Mouse (Mus musculus) R1 (cell line): Measurements from ENCODE around the gene Ptbp3.

Experiments
- DNase-seq: peaks from one replicate; pipeline ENCODE4 v3.0.0-alpha.2; 2018; ENCODE audit warnings: low read depth, low spot score

Ptbp3 gene

DNA sequence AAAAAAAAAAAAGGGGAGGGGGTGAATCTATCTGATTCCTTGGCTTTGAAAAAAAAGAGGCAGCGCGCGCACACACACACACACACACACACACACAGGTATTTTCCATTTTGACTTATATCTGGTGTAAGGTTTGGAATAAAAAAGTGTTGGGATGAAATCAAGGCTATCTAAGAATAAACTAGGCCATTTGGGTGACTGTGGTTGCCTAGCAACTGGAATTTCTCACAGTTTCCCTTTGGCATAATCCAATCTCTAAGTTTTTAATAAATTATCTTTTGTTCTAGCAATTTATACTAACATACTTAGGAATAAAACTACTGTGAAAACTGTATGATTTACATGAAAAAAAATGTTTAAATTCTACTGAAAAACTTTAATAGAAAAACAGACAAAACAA lies 42.5 kb downstream of the Ptbp3 start:
- DNase-seq: no peak

DNA sequence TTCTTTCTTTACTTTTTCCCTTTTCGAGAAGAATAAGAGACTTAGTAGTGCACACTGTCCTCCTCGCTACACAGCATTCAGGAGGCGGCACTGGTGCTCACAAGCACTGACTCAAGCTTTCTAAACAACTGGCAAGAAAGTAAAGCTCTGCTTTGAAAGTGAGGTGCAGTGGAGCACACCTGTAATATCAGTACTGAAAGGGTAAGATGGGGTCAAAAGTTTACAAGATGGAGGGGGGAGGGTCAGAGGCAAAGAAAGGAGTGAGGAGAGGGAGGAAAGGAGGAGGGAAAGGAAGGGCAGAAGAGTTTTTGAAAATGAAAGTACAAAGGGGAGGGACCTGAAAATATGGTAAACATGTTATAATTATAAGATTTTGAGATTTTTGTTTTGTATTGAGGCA lies 43.7 kb downstream of the Ptbp3 start:
- no peak for DNase-seq

DNA sequence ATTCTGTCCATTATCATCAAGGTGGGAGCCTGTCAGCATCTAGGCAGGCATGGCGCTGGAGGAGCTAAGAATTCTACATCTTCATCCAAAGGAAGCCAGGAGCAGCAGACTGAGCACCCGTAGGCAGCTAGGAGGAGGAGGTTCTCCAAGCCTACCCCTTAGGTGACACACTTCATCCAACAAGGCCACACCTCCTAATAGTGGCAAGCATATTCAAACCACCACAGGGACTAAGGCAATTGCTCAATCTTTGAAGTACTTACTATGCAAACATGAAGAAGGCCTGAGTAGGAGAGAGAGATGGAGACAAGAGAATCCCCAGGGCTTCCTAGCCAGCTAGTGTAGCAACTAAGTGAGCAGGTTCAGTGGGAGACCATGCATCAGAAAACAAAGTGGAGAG lies 58.1 kb downstream of the Ptbp3 start:
- no peak for DNase-seq

DNA sequence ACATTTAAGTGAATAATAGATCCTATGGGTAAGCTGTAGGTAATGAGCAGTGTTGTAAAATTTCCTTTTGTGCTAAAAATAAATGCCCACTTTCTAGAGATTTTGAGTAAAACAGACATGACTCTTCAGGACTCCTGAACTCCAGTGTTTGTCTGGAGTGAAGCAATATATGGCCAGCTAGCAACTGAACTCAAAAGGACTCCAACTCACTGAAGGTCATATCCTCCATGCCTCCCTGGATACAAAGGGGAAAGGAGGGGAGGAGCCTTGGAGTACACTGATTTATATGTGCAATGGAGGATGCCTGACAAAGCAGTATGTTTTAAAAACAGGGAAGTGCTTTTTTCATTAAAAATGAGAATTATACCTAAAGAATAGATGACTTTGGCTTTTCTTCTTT lies 77.9 kb downstream of the Ptbp3 start:
- DNase-seq: no peak

DNA sequence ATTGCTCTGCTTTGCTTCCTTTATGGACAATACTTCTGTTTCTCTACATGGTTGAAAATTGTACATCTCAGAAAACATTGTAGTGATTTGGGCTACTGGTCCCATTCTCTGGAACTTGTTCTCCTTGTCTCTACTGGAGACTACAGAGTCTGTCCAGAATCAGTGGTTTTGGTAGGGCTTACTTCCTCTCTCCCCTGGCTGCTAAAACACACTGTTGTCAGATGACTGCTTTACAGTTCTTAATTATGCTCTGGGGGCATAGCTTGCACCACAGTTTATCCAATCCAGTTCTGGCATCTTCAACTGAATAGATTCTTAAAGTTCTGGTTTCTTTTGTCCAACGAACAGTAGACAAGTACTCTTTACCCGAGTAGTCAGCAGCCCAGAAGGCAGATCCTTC lies 83.7 kb downstream of the Ptbp3 start:
- DNase-seq: no peak

DNA sequence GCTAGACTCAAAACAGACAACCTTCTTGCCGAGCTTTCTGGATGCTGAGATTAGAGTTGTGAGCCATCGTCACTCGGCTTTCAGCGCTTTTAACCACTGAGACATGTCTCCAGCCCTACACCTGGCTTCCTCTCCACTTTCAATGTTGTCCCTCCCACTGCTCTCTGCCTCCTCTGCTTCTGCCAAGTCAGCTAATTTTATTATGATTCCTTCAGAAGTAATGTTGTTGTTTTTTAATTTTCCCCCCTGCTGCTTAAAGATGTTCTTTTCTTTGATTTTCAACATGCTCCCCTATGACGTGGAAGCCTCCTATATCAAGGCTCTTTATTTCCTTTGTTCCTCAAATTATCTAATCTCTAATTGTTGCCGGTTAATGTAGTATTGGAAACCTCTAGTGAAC lies 84.5 kb downstream of the Ptbp3 start:
- DNase-seq: no peak

DNA sequence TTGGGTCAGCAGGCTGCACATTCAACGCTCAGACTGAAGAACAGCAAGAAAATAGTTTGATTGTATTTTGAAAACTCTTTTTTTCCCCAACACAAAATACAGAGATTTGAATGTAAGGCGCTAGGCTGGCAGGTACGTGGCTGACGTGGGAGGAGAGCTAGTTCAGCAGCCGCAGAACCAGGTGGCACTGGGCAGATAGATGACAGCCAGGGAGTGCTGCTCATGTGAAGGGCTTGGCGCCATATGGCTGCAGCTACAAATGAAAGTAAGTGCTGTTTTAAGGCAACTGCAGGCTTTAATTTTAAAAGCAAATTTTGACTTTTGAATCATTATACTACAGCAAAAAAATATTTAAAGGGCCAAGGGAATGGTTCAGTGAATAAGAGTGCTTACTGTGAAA lies 86.7 kb downstream of the Ptbp3 start:
- DNase-seq: no peak

DNA sequence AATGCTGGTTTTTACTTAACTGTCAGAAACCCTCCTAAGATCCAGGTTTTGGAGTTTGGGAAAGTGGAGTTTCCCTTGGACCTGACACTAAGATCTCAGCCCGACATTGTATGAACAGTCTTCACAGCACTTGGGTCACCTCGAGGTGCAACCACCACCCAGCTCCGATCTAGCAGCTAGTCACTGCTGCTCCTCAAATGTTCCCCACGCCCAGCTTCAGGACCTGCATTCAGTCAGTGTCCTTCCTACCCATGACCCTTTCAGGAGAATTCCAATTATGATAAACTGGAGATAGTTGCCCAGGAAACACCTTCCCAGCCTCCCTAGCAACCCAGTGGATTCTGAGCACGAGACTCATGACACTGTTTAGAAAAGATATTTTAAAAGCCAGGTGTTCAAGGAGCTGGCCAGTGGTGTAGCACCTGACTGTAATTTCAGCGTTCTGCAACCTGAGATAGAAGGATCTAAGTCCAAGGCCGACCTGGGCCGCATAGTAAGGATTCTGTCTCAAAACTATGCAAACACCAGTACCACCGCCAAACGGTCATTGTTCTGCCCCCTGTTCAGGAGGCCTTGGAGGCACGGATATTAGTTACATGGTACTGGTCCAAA lies 87.9 kb downstream of the Ptbp3 start:
- DNase-seq: no peak

DNA sequence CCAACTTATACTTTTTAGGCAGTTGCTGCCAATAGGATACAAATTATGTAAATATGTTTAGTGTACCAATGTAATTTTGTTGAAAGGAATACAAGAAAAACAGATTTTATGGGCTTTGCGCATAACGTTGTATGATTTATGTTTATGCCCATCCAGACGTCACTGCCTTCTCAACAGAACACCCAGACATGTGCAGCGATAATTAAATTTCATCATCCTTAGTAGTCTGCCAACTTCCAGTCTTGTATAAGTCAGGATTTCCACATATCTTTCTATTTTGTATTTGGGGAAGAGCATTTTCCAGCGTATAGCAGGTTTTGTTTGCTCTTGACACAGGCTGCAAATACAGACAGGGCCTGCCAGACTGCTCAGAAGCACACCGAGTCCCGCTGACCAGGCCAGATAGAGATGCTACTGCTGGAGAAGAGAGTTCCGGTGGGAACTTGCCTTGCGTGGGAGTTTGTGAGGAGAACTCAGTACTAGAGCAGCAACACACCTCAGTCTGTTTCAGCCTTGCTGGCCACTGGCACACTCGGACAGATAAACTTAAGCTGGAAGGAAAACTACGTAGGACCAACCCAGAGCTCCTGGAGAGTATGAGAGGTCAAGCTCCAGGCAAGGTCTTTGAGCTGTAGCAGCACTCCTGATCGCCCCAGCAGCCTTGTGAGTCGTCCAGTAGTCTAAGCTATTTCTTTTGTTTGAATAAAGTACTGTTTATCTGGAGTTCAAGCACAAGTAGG lies 89.8 kb downstream of the Ptbp3 start:
- DNase-seq: no peak

DNA sequence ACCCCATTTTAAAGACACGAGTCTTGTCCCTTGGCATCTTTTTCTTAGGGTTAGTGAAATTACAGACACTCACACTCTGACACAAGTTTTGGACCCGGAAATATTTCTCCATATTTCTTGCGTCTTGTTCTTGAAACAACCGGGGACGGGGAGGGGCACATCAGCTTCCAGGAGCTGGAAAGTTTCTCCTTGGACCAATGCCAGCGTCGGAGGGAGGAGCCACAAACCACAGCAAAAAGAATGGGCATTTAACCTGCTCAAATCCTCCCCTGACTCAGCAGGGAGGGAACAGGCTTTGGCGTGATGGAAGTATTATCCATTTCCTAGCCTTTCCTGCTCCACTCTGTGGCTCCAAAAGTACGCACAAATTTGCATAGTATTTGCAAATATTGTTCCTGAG lies 91.2 kb downstream of the Ptbp3 start:
- peak; percentile 74 for DNase-seq

DNA sequence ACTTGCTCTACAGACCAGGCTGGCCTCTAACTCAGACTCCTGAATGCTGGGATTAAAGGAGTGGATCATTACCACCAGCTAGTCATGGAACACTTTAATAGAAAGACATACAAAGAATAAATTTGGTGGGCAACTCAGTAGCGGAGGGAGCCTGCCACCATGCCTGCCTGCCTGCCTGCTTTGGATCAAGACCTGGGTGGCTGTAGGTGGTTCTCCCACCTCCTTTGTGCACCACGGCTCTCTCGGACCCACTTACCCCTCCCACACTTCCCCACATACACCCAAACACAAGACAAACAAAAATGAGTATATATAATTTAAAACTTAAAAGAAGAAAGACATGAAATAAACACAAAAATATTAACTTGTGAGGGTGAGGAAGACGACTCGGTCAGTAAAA lies 92.1 kb downstream of the Ptbp3 start:
- DNase-seq: no peak

DNA sequence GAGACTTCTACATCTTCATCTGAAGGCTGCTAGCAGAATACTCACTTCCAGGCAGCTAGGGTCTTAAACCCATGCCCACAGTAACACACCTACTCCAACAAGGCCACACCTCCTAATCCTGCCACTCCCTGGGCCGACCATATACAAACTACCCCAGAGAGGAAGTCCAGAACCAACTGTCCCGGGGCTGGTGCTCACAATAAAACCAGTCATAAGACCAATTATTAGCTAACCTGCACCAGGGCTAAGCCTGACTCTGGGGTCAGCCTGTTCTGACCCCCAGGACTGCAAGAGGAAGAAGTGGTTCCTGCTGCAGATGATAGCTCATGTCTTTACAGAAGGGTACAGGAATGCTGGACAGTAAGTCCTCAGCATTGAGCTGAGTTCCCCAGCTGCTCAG lies 93.7 kb downstream of the Ptbp3 start:
- no peak for DNase-seq

DNA sequence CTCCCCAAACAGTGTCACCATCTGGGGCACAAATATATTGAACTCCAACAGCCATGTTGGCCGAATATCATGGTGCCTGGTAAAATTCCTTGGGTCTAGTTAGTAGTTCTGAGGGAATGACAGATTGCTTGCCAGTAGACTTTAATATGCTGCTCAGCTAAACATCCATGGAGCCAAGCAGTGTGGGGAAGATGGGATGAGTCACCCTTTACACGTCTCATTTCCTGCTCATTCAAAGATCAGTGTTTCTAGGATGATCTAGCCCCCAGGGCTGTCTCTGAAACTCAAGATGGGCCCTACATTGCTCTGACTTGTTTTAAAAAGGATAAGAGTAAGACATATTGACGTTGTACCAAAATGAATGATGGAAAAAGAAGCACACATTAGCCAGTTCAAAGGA lies 95.1 kb downstream of the Ptbp3 start:
- no peak for DNase-seq

DNA sequence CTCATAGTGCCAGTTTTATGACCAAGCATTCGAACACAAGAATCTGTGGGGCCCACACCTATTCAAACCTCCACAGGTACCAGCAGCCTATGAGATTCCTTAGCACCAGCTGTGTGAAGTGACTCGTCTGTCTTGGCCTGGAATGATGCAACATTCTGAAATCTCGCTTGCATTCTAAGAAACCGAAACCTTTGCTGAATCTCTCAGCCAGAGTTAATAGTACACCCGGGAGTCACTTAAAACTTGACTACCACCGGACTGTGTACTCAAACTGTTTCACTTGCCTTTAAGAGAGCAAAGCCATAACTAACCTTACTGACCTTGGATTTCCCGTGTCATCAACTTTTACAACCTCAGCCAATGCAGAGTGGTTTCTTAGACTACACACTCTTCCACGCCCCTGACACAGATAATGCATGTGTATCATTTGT lies 96.6 kb downstream of the Ptbp3 start:
- peak; percentile 36 for DNase-seq

DNA sequence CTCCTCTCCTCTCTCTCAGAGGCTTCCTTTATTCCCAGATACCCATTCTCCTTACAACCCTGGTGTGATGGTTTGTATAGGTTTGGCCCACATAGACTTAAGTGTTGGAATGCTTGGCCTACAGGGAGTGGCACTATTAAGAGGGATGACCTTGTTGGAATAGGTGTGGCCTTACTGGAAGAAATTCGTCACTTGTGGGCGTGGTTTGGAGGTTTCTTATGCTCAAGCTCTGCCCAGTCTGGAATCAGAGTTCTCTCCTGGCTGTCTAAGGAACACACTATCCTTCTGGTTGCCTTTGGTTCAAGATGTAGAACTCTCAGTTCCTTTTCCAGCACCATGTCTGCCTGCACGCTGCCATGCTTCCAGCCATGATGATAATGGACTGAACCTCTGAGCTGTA lies 98.3 kb downstream of the Ptbp3 start:
- DNase-seq: peak; percentile 91

DNA sequence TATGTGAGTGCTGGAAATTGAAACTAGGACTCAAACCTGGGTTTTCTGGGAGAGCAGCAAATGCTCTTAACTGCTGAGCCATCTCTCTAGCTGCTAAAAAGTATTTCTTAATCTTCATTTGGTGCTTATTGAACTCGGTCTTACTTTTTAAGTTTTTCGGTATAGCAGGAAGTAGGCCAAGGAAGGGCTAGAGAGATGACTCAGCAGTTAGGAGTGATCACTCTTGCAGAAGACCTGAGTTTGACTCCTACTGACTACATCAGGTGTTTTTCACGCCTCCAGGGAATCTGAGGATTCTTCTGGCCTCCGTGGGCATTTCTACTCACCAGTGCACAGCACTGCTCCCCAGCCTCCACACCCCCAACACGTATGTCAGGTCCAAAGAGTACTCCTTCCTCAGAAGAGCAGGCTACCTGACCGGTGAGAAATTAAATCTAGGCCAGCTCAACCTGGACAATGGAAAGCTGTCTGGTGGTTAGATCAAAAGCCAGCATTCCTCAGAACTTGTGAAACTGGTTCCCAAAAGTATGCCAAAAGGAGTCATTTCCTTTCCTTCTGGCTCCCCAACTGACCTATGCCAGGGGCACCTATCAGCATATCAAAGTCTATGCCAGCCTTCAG lies 98.8 kb downstream of the Ptbp3 start:
- DNase-seq: no peak

DNA sequence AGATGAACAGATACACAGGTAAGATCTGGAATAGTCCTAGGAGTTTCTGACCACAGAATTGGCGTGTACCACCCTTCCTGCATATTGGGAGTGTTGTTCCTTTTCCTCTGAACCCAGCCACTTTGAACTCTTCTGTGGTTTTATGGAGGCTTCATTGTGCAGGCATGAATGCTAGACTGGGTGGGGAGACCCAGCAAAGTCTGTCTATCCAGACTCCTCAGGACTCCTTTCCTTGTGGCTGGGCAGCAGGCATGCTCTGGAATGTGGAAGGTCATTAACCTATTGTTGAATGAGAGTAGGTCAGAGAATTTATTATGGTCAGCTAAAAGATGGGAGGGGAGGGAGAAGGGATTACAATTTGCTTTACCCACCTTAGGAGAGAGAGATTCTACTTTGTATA lies 101.9 kb downstream of the Ptbp3 start:
- peak; percentile 17 for DNase-seq

DNA sequence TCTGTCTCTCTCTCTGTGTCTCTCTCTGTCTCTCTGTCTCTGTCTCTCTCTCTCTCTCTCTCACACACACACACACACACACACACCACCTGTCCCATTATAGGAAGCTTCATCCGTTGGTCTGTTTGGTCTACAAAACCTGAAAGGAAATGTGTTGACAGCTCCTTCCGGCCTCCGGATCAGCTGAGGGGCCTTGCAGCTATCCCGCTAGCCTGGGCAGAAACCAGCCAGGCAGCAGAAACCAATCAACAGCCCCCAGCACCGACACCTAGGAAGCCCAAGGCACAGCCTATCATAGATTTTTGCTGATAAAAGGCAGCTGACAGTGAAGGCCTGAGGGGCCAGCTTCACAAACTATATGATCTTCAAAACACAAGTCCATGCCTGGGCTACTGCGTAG lies 103.6 kb downstream of the Ptbp3 start:
- no peak for DNase-seq

DNA sequence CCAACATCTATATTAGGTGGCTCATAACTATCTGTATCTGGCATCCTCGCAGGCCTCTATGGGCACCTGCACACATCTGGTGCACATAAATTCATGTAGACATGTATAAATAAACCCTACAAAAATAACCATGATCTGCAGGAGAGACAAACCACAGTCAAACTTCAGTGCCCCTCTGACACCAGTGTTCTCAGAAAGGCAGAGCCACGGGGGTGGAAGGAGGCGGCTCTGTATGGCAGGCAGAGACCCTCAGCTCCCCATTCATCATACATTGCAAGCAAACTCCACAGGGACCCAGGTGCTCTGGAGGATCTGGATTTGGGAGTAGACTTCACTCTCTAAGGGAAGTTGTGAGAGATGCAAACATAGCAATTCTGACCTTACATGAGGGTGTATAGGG lies 104.2 kb downstream of the Ptbp3 start:
- no peak for DNase-seq

DNA sequence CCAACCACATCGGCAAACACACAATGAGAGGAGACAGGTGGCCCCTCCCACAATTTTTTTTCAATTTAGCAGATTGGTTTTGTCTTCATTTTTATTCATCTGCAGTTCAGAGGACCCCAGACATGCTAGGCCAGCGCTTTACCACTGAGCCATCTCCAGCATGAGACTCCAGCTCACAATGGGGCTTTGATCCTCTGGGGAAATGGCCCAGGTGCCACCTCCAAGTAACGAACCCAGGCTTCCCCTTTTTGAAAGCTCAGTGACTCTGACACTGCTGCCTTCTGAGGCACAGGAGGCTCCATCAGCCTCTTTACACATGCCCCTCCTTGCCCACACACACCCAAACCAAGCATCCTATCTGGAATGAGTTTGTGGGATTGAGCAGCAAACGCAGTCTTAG lies 105.1 kb downstream of the Ptbp3 start:
- DNase-seq: no peak

DNA sequence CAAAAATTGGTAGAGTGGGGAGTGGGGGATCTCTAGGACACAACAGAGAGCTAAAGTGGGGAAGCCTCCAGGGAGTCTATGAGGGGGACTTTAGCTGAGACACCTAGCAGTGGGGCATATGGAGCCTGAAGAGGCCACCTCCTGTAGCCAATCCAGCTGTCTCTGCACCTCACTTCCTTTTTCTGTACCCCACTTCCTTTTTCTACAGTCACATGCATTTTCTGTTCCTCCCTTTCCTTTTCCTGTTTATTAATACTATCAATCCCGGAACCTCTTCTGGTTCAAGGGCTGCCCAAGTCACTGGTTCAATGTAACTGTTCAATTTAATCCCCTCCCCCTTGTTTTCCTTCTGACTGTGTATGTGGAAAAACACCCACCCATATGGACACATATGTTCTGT lies 107.9 kb downstream of the Ptbp3 start:
- DNase-seq: no peak

DNA sequence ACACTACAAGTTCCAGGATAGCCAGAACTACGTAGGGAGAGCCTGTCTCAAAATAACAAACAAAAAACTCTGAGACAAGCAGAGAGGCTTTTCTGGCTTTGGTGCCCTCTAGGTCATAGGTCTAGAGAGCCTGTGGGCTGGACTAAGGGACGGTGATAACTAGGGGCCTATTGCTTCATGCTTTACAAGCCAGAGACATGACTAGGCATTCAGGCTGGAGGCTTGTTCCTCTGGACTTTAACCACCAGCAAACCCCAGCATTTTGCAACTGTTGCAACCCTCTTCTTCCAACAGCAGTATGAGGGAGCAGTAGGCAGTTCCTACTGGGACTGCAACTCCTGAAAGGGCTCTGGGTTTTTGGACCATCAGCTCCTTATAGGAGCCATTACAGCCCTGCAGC lies 109.2 kb downstream of the Ptbp3 start:
- no peak for DNase-seq

DNA sequence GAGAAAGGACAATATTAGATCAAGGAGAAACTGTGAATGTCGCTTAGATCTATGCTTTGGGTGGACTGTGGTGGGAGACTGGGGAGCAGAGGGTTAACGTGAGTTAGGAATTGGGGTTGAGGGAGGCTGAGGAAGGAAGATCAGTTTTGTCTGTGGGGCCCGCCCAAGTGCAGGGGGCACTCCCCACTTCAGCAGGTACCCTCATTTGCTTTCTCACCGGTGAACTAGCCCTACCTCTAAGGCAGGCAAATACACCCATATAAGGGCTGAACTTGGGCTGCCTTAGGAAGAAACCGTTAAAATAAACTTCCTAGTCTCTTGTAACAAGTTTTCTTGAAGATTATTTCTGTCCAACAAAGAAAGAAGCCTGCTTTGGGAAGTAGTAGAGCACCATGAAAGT lies 110.1 kb downstream of the Ptbp3 start:
- DNase-seq: no peak
